Mouse (Mus musculus) B cell, adult 62 days (primary cell): Measurements from ENCODE around the gene Pot1b. TPM values are rescaled to one million over a fixed set of nuclear protein-coding genes. Genes with fewer than 3 reads are reported as not detected.

Experiments
- total RNA-seq: library from RNA; stranded (reverse); gene quantifications from 4 replicates; pipeline ENCODE4 v1.2.4, GENCODE M21; 2023

Gene Pot1b
- 30.8 to 37.3 TPM (median 36.3 TPM) in 4 replicates for total RNA-seq

DNA sequence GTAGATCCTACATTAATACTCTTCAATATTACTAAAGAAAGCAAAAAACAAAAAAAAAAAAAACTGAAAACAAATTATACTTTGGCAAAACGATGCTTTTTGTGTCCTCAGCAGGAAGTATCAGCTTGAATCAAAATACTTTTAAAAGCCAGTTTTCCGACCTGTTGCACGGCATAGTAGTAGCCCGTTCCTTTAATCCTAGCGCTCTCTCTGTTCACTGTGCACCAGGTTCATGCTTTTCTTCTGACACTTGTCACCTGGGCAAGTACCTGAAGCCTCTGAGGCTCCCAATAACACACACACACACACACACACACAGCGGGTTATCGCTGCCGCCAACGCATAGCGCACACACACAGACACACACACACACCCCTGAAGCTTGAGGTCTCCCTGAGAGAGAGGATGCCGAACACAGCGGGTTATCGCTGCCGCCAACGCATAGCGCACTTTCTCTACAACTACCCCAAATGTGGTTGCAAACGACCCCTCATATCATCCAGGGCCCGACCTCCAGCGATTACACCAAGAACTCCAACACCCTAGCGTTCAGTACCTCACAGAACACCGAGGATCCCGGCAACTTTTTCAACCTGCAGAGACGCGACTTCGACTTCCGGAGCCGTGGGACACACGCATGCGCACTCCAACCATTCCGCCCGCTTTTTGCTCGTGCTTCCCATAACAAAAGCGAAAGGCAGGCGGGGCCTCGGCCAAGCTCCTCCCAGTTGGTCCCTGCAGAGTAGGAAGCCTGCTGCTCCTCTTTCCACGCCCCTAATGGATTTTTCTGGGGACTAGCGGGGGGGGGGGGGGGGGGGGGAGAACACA lies at the start of gene Pot1b:
Gene Pot1b (minus strand): TSS at position 645 of the 828 bp plus-strand sequence.

DNA sequence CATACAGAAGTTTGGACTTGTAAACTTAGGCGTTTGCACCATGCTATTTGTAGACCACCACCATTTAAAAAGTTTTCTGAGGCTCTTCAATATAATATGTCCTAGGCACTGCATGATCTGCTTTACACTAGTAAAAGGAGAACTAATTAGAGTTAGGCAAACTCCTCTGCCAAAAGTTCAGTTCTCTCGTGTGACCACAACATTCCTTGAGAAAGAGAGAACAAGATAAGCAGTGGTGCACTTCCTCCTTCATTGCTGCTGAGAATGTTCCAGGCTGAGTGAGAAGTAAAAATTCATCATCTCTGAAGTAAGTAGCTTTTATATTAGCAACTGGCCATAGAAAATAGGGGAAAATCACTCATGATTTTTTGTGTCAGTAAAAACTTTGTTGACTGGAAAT lies 37.4 kb upstream of the Pot1b start, which contains the start of gene Adgre4:
Gene Adgre4 (plus strand): TSS at position 199 of the 400 bp plus-strand sequence.

GRCm38 (mm10) chr17:55625092-55625491 lies 87.3 kb downstream of the Pot1b start, which contains the start of gene Vmn2r118:
Gene Vmn2r118 (minus strand): TSS chr17:55625192.

Other genes starting within 250 kb of the Pot1b start
- not detected in 4 replicates for gene Vmn2r118, start 87.4 kb downstream of the Pot1b start, total RNA-seq
- gene Adgre4, start 37.4 kb upstream of the Pot1b start, total RNA-seq = 0.92 to 2.0 TPM (median 1.4 TPM) in 4 replicates
- 9.7 to 11.3 TPM (median 10.7 TPM) in 4 replicates for gene Zfp119a, start 166.3 kb upstream of the Pot1b start, total RNA-seq
- 19.1 to 20.5 TPM (median 19.2 TPM) in 4 replicates for gene Zfp959, start 179.5 kb upstream of the Pot1b start, total RNA-seq
- gene Zfp119b, start 236.9 kb upstream of the Pot1b start, total RNA-seq = 3.3 to 6.1 TPM (median 5.2 TPM) in 4 replicates
- 14.2 to 17.7 TPM (median 15.5 TPM) in 4 replicates for gene Ebi3, start 240.0 kb upstream of the Pot1b start, total RNA-seq
- 44.4 to 50.9 TPM (median 50.3 TPM) in 4 replicates for gene Yju2, start 246.5 kb upstream of the Pot1b start, total RNA-seq